Mouse (Mus musculus) forebrain, embryonic 10.5 days (tissue): ENCODE measurements around the gene Gm21477. TPM values are rescaled to one million over a fixed set of nuclear protein-coding genes. Genes with fewer than 3 reads are reported as not detected.
"Not testable (repeated sequence)": the region's sequence is repeated elsewhere in the genome, so short reads cannot be mapped to it uniquely, and the experiment has no call there.

ENCODE experiments used
- DNase-seq: peaks from one replicate; pipeline ENCODE4 v3.0.0-alpha.2; 2017; ENCODE audit warnings: low spot score; ENCODE audit errors: extremely low spot score
- H3K27ac ChIP-seq: fragments of 300-500 bp; sonication (generic); 2 replicates; pipeline ENCODE4 v1.5.1; 2016; ENCODE audit warnings: mild to moderate bottlenecking
- H3K27me3 ChIP-seq: fragments of 300-500 bp; sonication (generic); 2 replicates; pipeline ENCODE4 v1.6.1; 2016; ENCODE audit warnings: mild to moderate bottlenecking; ENCODE audit not compliant: poor library complexity, severe bottlenecking
- H3K36me3 ChIP-seq: fragments of 300-500 bp; sonication (generic); replicated peaks from 2 replicates; pipeline ENCODE4 v1.6.1; 2016; ENCODE audit warnings: mild to moderate bottlenecking, moderate library complexity
- H3K4me1 ChIP-seq: fragments of 300-500 bp; sonication (generic); 2 replicates; pipeline ENCODE4 v1.6.1; 2016
- H3K4me3 ChIP-seq: fragments of 300-500 bp; sonication (generic); 2 replicates; pipeline ENCODE4 v1.5.1; 2016; ENCODE audit warnings: mild to moderate bottlenecking, moderate library complexity
- H3K9me3 ChIP-seq: fragments of 300-500 bp; sonication (generic); 2 replicates; pipeline ENCODE4 v1.6.1; 2016; ENCODE audit warnings: mild to moderate bottlenecking, moderate library complexity
- WGBS: fragments of 180-500 bp; shearing (Covaris S2); methylation state at CpG from one replicate; pipeline ENCODE4 v1.1.7; 2016; 5-methylcytosine and 5-hydroxymethylcytosine counted together
- polyA plus RNA-seq: library from polyadenylated mRNA; unstranded; fragments of >200 nt; fragmentation: Nextera tagmentation; extraction: Ambion mirVana; gene quantifications from 2 replicates; pipeline ENCODE4 v1.2.1, GENCODE M21; 2016

The Gm21477 gene
- not detected in 2 replicates for polyA plus RNA-seq

- WGBS: no CpG with 5 or more reads among the region's 6 CpGs
Observed at GRCm38 (mm10) chrY:87116521-87116920, at the start of gene Gm21477. Gene Gm21477, plus strand, starts transcription at chrY:87116821.

More at GRCm38 (mm10) chrY:87116521-87116920, at the start of gene Gm21477:
- not testable (repeated sequence) for H3K4me3 ChIP-seq, H3K36me3 ChIP-seq, H3K27ac ChIP-seq, DNase-seq, H3K27me3 ChIP-seq, H3K9me3 ChIP-seq, H3K4me1 ChIP-seq
